Mouse (Mus musculus) cerebellum, adult 18-20 months (tissue): ENCODE data around the gene Egfl8.

Source experiments
- DNase-seq, 2 experiments: peaks; one replicate each; pipeline ENCODE4 v3.0.0; 2021

The Egfl8 gene

DNA sequence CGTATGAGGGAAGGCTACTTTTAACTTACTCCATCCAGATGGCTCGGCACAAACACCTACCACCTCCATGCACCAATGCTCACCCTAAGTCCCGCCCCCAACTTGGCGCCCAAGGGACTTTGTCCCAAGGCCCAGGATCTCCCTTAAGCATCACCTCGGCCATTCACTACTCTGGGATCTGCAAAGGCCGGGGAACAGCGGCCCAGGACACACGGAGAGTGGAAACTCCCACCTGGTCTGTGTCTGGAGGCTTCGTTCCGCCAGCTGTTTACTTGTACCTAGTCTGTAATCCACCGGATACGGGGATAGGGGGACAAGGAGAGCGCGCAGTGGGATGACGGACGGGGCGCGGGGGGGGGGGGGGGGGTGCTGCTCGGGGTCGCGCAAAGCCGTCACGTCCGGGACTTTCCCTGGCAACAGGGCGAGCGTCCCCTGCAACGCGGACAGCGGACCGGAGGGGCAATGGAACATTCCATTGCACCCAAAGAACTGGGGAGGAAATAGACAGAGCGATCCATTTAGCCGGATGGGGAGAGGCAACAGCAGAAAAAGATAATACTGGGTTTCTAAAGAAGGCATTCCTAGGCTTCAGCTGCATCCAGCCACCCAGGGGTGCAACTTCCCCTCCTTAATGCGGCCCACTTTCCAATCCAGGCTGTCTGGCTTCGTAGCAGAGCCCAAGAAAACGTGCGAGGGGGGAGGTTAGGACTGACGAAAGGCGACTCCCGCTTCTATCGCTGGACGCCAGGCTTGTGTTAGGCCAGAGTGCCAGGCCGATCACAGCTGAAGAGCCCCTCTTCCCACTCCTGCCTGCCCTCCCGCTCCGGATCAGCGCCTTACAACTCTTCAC, 11.5 kb upstream of the Egfl8 start:
- DNase-seq: peak; percentile 86 to 93

DNA sequence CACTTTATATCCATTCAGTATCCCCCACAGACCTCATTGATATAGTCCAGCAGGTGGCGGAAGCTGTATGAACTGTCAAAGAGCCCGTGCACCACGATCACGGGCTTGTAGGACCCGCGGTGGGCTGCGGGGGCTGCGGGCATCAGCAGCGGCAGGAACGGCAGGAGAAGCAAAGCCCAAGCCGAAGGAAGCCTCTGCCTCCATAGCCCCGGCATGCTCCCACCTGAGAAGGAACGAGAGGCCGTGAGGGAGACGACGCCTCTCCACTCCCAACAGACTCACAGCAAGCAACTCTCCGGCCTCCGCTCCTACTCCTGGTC, 11.0 kb upstream of the Egfl8 start:
- no peak for DNase-seq

DNA sequence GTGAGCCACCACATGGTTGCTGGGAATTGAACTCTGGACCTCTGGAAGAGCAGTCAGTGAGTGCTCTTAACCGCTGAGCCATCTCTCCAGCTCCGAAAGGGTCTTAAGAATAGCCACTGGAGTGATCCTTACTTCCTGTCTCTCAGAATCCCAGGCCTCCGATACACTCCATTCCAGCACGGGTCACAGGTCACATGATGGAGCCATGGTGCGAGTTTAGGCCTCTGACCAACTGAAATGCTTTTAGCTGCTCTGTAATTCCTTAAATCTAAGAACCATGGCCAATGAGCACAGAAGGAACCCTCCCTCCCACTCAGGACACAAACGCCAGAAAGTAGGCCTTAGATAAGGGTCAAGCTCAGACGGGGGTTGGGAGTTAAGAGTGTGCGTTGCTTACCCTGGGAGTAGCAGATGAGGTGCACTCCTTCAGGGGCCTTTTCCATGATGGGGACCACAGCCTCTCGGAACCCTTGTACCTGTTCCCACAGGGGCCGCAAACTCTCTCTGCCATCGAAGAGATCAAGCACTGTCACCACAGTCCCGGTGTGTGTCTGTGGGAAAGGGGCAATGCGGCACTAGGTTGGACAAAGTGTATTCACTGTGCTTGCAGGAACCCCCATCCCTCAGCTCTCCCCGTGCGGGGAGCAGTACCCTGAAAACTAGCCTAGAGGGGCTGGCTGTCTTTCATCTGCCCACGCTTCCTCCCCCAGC, 10.4 kb upstream of the Egfl8 start:
- no peak for DNase-seq

DNA sequence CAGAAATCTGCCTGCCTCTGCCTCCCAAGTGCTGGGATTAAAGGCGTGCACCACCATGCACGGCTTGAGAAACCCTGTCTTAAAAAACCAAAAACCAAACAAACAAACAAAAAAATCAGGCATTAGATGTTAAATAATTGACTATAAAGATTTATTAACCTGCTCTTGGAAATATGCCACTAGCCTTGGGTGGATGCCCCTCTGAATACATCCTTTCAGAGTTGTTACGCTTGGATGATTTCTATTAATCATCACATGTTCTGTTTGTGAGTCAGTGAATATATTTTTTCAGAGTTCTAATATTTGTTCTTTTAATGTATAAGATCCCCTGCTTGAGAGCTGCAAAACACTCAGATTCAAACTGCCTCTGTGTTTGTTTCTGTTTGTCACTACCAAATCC, 9.2 kb upstream of the Egfl8 start:
- no peak for DNase-seq

DNA sequence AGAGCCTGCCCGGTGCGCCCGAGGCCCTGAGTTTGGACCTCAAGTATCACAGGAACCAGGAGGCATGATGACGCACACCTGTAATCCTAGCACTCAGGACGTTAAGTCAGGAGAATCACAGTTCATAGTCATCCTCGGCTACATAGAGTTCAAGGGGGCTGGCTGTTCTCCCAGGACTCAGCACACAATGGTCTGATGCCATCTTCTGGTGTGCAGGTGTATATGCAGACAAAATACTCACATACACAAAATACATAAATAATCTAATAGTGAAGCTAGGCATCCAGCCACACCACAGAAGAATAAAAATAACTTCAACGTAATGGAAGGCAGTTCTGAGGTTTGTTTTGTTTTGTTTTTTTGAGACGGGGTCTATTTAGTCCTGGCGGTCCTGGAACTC, 7.4 kb upstream of the Egfl8 start:
- no peak for DNase-seq

DNA sequence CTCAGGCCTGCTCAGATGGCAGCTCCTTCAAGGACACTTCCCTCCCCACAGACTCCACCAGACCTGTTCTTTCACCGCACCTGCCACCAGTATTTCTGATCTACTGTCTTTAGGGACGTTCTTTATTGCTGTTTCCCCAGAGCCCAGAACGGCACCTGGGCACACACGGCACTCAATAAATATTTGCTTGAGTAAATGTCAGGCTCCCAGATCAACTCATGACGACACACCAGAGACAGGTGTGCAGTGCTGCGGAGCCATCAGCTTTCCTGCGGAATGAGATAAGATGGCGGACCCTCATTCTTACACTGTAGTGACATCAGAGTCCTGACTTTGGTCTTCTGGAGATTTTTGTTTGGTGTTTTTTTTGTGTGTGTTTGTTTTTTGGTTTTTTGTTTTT, 5.2 kb upstream of the Egfl8 start:
- no peak for DNase-seq

DNA sequence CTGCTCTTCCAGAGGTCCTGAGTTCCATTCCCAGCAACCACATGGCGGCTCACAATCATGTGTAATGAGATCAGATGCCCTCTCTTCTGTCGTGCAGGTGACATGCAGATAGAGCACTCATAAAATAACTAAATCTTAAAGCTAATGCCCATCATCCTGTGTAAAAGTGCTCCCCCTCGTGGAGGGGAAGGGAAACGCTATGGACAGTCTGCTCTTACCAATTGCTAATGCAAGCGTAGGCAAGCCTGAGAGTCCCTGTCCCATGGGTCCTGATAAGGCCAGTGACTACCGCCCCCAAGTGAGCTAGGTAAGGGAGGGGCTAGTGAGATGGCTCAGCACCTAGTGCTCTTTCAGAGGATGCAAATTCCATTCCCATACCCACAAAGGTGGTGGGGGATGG, 3.2 kb upstream of the Egfl8 start:
- DNase-seq: peak; percentile 73 to 76

DNA sequence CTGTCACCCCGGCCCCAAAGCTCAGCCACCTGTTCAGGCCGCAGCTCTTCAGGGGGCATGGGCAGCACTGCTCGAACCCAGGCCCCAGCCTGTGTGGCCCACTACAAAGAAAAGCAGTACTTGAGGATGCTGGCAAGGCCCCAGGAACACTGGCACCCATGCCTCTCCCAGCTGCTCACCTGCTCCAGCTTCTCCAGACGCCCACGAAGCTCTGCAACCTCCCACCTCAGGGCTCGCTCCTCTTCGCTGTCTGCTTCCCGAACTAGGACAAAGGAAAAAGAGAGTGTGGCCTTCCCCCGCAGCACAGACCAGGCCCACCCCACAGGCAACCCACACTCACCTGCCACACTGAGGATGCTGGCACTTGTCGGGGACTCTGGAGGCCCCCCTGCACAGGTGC, 1.9 kb downstream of the Egfl8 start:
- DNase-seq: no peak

DNA sequence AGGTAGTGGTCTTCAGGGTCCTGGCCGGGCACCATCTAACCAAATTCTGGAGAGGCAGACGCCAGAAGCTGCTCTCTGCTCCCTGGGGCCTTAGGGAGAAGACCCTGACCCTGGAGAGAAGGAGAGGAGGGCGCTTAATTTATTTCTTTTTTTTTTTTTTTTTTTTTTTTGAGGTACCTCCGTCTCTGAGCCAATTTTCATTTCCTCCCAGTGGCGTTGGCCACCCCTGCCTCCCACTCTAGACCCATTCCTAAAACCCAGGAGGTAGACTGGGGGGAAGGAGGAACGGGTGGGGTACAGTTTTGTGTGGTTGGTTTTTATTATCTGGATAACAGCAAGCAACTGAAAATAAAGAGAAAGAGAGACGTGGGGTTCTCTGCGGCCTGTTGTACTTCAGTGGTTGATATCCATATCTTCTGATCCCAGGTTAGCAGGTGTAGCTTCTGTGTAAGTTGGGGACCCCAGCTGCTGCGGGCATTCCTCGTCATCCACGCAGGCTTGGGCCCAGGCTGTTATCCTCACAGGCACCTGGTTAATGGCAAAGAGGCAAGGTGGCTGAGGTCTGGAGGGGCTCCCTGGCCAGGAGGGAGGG, 2.6 kb downstream of the Egfl8 start:
- DNase-seq: no peak

DNA sequence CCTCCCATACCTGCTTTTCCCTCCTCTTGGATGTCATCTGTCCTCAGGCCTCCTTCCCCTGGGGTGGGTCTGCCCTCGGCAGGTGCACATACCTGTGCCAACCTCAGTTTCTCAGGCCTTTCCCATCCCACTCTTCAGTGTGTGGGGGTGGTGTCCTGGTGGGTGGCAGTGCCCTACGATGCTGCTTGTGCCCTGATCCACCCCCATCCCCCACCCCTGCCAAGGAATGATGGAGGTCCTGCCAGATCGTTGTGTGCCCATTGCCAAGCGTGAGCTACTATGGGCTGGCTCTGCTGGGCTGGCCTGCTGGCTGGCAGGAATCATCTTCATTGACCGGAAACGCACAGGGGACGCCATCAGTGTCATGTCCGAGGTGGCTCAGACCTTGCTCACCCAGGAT, 4.7 kb downstream of the Egfl8 start:
- DNase-seq: peak in 1 of 2 experiments; percentile 11

DNA sequence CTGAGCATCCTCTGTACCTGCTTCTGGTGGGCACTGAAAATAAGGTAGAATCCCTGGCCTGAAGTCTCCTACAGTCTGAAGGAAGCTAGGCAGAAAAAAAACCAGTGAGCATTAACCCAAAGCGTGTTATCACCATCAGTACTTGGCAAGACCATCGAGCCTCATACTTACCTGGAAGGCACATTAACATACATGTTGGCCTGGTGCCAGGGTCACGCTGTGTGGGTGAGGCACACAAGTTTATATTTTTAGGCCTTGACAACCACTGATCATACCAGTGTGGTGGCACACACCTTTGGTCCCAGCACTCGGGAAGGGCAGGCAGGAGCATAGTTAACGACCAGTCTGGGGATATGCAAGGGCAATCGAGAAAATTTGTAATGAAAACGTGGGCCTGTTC, 7.8 kb downstream of the Egfl8 start:
- DNase-seq: peak in 1 of 2 experiments; percentile 37

DNA sequence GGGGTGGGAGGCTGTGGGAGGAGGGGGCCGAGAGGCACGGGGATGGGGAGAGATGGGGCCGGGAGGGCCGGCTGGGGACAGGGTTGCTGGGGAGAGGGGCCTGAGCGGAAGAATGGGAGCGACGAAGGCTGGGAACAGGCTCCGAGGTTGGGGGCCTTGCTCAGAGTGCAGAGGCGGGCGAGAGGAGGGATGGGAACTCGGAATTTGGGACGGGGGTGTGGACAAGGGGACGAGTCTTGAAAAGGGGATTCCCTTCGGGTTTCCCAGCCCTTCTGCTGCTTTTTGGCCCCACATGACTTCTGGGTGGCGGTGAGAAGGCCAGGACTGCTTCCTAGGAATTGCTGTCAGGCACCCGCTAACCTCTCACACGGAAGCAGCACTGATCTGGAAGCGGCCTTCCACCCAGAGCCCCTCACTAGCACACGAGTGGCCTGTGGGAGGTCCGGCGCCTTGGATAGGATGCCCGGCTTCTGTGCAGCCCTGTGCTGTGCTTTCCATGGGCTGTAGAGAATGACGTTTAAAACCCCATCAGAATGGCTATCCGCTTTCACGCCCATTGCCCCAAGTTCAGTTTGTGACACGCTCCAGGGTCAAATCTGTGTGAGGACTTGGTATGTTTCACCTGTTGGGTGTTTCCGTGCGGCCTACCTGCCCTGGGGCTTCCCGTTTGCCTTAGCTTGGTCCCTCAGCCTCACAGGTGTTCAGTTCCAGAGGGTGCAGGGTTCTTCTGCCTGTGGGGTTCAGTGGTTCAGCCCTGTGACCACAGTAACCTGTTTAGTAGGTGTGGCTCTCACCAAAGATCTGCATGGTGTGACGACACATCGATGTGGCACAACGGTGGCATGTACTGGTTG, 9.4 kb downstream of the Egfl8 start:
- DNase-seq: peak in 1 of 2 experiments; percentile 45

DNA sequence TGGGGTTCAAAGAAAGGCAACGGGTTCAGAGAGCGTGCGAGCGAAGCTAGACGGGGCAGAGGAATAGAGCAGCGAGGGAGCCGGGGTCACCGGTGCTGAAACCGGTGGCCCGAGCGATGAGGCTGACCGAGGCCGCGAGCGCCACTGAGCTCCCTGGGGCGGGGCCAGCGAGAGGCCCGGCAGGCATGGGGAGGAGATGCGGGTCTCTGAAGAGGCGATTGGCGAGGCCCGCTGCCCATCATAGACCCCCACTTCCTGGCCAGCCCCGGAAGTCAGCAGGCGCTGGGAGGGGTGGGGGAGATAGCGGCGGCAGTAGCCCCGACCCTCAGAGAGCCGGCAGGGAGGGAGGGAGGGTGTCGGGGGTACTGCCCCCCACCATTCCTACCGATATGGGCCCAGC, 10.2 kb downstream of the Egfl8 start:
- peak; percentile 97 for DNase-seq

DNA sequence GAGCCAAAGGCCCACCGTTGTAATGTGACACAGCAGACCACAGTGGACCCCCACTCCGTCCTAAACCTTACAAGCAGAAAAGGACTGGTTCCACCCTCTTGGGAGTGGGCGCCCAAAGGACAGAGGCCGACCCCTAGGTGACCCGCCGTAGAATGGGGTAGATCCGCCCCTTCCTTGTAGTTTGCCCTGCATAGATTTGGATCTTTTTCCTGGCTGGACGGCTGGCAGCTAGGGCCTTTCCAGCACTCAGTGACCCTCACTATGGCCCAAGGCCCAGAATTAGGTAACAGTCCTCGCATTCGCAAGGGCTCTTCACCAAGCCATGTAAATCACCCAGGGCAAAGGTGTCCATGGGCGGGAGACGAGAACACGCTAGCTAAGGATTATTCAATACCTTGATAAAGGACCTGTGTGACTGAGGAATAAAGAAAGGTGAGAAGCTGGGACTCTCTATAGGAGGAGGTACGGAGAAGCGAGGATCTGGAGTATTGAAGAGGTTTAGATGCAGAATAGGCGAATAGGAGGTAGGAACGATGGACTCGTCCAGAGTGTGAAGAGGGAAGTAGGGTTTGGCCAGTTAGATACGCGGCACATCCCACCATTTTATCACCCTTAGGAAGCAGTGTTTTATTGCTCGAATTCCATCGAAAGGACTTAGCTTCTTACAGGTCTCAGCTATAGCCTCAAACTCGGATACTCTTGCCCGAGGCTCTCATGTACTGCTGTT, 11.1 kb downstream of the Egfl8 start:
- no peak for DNase-seq

DNA sequence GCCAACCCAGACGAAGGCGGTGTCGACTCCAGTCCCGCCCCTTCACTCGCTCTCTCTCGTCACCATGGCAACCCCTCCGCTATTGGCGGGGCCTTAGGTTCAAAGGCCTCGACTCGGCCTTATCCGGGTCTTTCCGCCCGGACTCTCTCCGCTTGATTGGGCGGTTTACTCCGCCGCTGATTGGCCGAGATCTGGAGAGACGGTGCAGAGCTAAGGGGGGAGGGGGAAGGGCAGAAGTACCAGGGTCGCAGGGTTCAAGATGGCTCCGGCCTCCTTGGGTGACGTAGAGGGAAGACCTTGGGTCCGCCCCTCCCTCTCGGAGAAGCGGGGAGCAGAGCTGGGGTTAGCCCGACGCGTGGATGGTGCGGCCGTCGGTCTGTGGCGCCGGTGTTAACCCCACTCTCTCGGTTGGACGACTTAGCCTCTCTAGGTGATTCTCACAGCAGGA, 11.7 kb downstream of the Egfl8 start, which contains the start of gene Agpat1:
Gene Agpat1 (plus strand): TSS at position 202 of the 448 bp plus-strand sequence.
- DNase-seq: peak; percentile 96 to 100

DNA sequence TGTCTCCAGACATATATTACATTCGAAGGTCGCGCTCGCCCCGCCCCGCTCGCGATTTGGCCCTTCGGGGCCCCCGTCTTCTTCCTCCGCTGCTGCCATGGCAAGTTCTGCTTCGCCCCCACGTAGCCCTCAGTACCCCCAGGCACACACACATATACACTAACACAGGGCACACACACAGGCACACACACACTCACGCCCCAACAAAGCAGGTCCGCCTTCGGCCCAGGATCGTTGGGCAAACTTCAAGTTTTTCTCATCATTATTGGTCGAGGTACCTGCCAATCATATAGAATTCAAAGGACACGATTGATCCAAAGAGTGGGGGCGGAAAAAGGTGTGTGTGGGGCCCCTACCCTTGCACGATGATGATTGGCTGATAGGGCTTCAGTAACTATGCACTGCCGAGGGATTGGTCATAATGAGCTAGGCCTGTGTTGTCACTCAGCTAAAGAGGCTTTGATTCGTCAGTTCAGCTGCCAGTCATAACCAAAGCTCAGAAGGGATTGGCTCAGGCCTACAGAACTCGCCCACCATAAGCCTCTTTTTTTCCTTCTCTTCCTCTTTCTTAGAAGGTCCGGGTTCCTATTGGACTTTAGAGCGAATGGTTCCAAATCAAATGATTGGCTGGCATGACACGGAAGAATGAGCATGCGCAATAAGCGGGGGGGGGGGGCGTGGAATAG, 12.3 kb downstream of the Egfl8 start, which contains the start of gene Rnf5:
Gene Rnf5 (minus strand): TSS at position 316 of the 686 bp plus-strand sequence.
- peak; percentile 97 to 100 for DNase-seq

DNA sequence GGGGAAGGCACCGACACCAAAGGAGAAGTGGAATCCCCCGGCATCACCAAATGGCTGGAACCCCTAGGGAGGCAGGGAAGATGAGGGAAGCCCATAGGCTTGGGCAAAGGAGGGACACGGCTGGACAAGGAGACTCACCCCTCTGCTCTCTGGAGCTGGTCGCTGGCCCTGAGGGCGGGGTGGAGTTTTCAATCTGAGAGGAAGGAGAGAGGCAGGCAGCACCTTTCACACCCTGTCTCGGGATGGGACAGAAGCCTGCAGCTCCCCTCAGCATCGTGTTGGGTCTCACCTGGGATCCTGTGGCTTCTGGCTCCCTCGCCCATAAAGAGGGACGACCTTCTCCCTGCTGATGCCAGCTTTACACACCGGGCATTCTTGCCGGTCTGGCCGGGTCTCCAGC, 14.0 kb downstream of the Egfl8 start:
- no peak for DNase-seq

DNA sequence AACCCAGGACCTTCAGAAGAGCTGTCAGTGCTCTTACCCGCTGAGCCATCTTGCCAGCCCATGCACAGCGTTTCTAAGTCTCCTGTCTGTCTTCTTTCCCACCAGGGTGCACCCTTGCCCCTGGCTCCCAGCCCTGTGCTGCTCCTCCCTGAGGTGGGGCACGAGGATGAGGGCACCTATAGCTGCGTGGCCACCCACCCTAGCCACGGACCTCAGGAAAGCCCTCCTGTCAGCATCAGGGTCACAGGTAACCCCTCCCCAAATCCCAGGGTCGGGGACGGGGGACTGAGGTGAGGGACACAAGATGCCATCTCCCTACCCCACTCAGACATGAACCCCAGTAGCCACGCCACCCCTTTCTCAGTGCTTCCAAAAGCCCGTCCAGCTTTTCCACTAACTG, 15.9 kb downstream of the Egfl8 start:
- DNase-seq: peak in 1 of 2 experiments; percentile 20

DNA sequence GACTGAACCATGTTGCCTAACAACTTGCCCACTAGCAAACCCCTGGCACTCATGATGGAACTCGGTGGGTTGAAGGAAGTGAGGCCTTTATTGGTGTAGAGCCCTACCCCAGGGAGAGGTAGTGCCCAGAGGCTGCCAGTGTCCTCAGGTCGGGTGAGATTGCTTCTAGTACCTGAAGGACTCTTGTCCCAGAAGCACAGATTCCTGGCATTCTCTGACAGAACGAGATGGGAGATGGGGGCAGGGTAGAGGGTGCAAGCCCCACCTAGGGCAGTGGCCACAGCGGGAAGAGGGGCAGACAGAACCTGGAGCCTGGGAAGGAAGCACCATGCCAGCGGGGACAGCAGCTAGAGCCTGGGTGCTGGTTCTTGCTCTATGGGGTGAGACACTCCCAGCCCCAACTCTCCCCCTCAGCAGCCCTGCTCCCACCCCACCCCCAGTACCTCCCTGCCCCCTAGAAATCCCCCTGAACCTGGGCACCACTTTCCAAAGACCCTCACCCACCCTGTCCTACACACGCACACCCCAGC, 18.1 kb downstream of the Egfl8 start, which contains the start of gene Ager:
Gene Ager (plus strand): TSS at position 297 of the 530 bp plus-strand sequence.
- DNase-seq: peak in 1 of 2 experiments; percentile 6

DNA sequence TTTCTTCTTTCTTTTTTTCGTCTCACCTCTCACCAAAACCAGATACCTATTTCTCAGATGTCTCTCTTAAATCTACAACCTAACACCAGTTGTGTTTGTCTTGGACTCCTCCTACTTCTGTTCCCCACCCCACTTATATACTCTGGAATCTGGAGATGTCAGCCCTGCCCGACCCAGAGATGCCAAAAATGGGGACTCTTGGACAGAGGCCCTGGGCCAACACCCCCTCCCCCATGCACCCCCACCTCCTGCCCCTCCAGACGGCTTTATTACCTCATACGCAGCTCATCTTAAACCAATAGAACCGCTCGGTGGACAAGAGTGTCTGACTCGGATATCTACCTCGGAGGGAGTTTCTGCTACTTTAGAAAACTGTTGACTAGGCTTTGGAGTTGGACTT, 19.7 kb downstream of the Egfl8 start:
- no peak for DNase-seq
